Comparison of ENCODE assay signal across 8 mouse cellular contexts in the genomic region with DNA sequence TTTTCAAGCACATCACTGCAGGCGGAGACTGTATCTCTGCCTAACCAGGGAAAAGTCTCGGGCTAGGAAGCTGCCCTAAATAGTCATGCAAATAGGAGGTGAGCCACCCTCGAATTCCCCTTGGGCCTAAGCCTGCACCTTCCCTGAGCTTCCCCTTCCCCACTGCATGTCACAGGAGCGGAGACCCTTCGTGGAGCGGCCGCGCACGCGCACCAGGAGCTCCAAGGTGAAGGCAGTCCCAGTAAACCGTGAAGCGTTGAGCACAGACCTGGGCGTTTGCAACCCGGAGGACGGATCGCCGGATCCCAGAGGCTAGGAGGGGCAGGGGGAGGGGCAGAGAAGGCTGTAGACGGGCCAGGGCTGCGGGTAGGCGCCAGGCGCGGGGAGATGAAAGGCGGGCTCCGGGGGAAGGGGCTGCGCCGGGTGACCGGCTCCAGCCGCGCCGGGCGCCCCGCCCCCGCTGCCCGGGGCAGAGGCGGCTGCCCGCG. TPM values are rescaled to one million over a fixed set of nuclear protein-coding genes. Genes with fewer than 3 reads are reported as not detected.
DNase-seq lines count a peak whose midpoint lies in the region; ATAC-seq and TF ChIP-seq lines count a peak whose summit lies in the region.

No protein-coding gene starts in this region.

- no peaks in the 10 kb centered on the region for H3K9me3 ChIP-seq in lung, embryonic 14.5 days (ENCODE audit: low read depth, low read length)
- H3K9me3 ChIP-seq in forebrain, embryonic 10.5 days: no peaks in the 10 kb centered on the region; the same call in 1 of the 2 replicates
- no peaks in the 10 kb centered on the region for H3K9me3 ChIP-seq in intestine, postnatal 0 days (ENCODE audit: control insufficient read depth)
- H3K9me3 ChIP-seq in lung, embryonic 16.5 days (ENCODE audit: control insufficient read depth, low read length): no peaks in the 10 kb centered on the region
- H3K9me3 ChIP-seq in stomach, postnatal 0 days (ENCODE audit: control insufficient read depth, low read length): no peaks in the 10 kb centered on the region

- H3K4me2 ChIP-seq in lung, embryonic 14.5 days: peak overlapping the region; percentile 85
- H3K4me2 ChIP-seq in intestine, postnatal 0 days (replicated peaks; ENCODE audit: low read depth): peak overlapping the region; percentile 65
- H3K4me2 ChIP-seq in lung, embryonic 16.5 days (ENCODE audit: low read depth, low read length): peak overlapping the region; percentile 93
- peak overlapping the region; percentile 68 for H3K4me2 ChIP-seq in stomach, postnatal 0 days (replicated peaks; ENCODE audit: low read depth)

- TF ChIP-seq POLR2A in lung, adult 2 months (IDR thresholded peaks at IDR 0.05; ENCODE audit: borderline replicate concordance, extremely low read depth, low read depth, low read length): no peak

- peaks cover 69% of the 10 kb centered on the region for H3K27me3 ChIP-seq in lung, embryonic 14.5 days (ENCODE audit: insufficient read depth, low read length)
- H3K27me3 ChIP-seq in forebrain, embryonic 10.5 days (ENCODE audit: poor library complexity, severe bottlenecking): peaks cover 97% of the 10 kb centered on the region
- peaks cover 73% of the 10 kb centered on the region for H3K27me3 ChIP-seq in intestine, postnatal 0 days (replicated peaks; ENCODE audit: control insufficient read depth, insufficient read depth, low read length)
- H3K27me3 ChIP-seq in lung, embryonic 16.5 days (ENCODE audit: control insufficient read depth, insufficient read depth, low read depth, low read length): peaks cover 69% of the 10 kb centered on the region
- H3K27me3 ChIP-seq in stomach, postnatal 0 days (ENCODE audit: control insufficient read depth, insufficient read depth, low read length): peaks cover 15% of the 10 kb centered on the region

- 0 out of 2 replicates have a peak overlapping the region, but pooled peaks have one; percentile 24 for H3K9ac ChIP-seq in lung, embryonic 14.5 days
- no peak overlapping the region for H3K9ac ChIP-seq in intestine, postnatal 0 days (ENCODE audit: low read depth, low read length)
- H3K9ac ChIP-seq in lung, embryonic 16.5 days (ENCODE audit: low read length): peak overlapping the region; percentile 49
- H3K9ac ChIP-seq in stomach, postnatal 0 days (ENCODE audit: low read length): 0 out of 2 replicates have a peak overlapping the region, but pooled peaks have one; percentile 41

- no peaks in the 10 kb centered on the region for H3K4me1 ChIP-seq in lung, embryonic 14.5 days (ENCODE audit: insufficient read depth)
- no peaks in the 10 kb centered on the region for H3K4me1 ChIP-seq in lung, adult 2 months (ENCODE audit: control insufficient read depth, insufficient read depth, low read length)
- peaks cover 55% of the 10 kb centered on the region for H3K4me1 ChIP-seq in forebrain, embryonic 10.5 days
- H3K4me1 ChIP-seq in intestine, postnatal 0 days (replicated peaks; ENCODE audit: control insufficient read depth, insufficient read depth, low read length): no peaks in the 10 kb centered on the region
- H3K4me1 ChIP-seq in lung, embryonic 16.5 days (replicated peaks; ENCODE audit: control insufficient read depth, insufficient read depth, low read length): peaks cover 15% of the 10 kb centered on the region; the same call in 1 of the 2 replicates
- peaks cover 2% of the 10 kb centered on the region; the same call in 1 of the 2 replicates for H3K4me1 ChIP-seq in stomach, postnatal 0 days (replicated peaks; ENCODE audit: control insufficient read depth, insufficient read depth)

- ATAC-seq in lung, embryonic 14.5 days (ENCODE audit: insufficient read depth): peak; percentile 74; the same call in 1 of the 2 replicates
- no peak for ATAC-seq in intestine, postnatal 0 days
- peak; percentile 51 for ATAC-seq in lung, embryonic 16.5 days (ENCODE audit: low read depth)
- ATAC-seq in stomach, postnatal 0 days (ENCODE audit: low FRiP score, low TSS enrichment): peak; percentile 45

- no peak for TF ChIP-seq EP300 in stomach, postnatal 0 days (optimal IDR thresholded peaks at IDR 0.05)

- DNase-seq in lung, embryonic 14.5 days: peak; percentile 56
- no peak for DNase-seq in lung, adult 2 months
- DNase-seq in forebrain, embryonic 10.5 days (ENCODE audit: extremely low spot score, low spot score): peak; percentile 84
- DNase-seq in stomach, postnatal 0 days (ENCODE audit: low spot score): peak; percentile 54
- no peak for DNase-seq in left cerebral cortex, adult 8-10 months (ENCODE audit: low spot score in 2 of 2)
- no peak for DNase-seq in spleen, postnatal 14 days (ENCODE audit: low spot score in 2 of 2)

- under 1% methylated on average over 37 of the region's 37 CpGs for WGBS in lung, embryonic 14.5 days
- 1% methylated on average over 37 of the region's 37 CpGs for WGBS in lung, adult 2 months
- under 1% methylated on average over 37 of the region's 37 CpGs for WGBS in forebrain, embryonic 10.5 days
- under 1% methylated on average over 33 of the region's 37 CpGs for WGBS in intestine, postnatal 0 days
- under 1% methylated on average over 37 of the region's 37 CpGs for WGBS in lung, embryonic 16.5 days
- WGBS in stomach, postnatal 0 days: 1% methylated on average over 37 of the region's 37 CpGs

- no peak overlapping the region for H3K27ac ChIP-seq in lung, embryonic 14.5 days (ENCODE audit: low read depth)
- H3K27ac ChIP-seq in forebrain, embryonic 10.5 days: peak overlapping the region; percentile 72
- no peak overlapping the region for H3K27ac ChIP-seq in intestine, postnatal 0 days (ENCODE audit: low read depth, low read length)
- no peak overlapping the region for H3K27ac ChIP-seq in lung, embryonic 16.5 days (ENCODE audit: low read length)
- H3K27ac ChIP-seq in stomach, postnatal 0 days (replicated peaks): no peak overlapping the region

- no peaks in the 10 kb centered on the region for H3K36me3 ChIP-seq in lung, embryonic 14.5 days (ENCODE audit: insufficient read depth)
- no peaks in the 10 kb centered on the region for H3K36me3 ChIP-seq in forebrain, embryonic 10.5 days (replicated peaks)
- no peaks in the 10 kb centered on the region for H3K36me3 ChIP-seq in intestine, postnatal 0 days (ENCODE audit: control insufficient read depth, insufficient read depth)
- no peaks in the 10 kb centered on the region for H3K36me3 ChIP-seq in lung, embryonic 16.5 days (ENCODE audit: control insufficient read depth, insufficient read depth, low read length)
- no peaks in the 10 kb centered on the region for H3K36me3 ChIP-seq in stomach, postnatal 0 days (ENCODE audit: control insufficient read depth, insufficient read depth, low read length)

- TF ChIP-seq CTCF in lung, embryonic 14.5 days (IDR thresholded peaks at IDR 0.05; ENCODE audit: low read depth): no peak
- TF ChIP-seq CTCF in lung, adult 2 months (IDR thresholded peaks at IDR 0.05; ENCODE audit: insufficient read depth, low read length): no peak
- no peak for TF ChIP-seq CTCF in intestine, postnatal 0 days (IDR thresholded peaks at IDR 0.05; ENCODE audit: low read depth)
- no peak for TF ChIP-seq CTCF in stomach, postnatal 0 days (IDR thresholded peaks at IDR 0.05; ENCODE audit: low read depth)

- H3K4me3 ChIP-seq in lung, embryonic 14.5 days (ENCODE audit: low read depth, low read length): peak overlapping the region; percentile 47
- no peak overlapping the region for H3K4me3 ChIP-seq in lung, adult 2 months (replicated peaks; ENCODE audit: extremely low read depth, low read depth, low read length)
- peak overlapping the region; percentile 56 for H3K4me3 ChIP-seq in forebrain, embryonic 10.5 days
- peak overlapping the region; percentile 32 for H3K4me3 ChIP-seq in intestine, postnatal 0 days (ENCODE audit: low read depth, low read length)
- H3K4me3 ChIP-seq in lung, embryonic 16.5 days (ENCODE audit: low read length): peak overlapping the region; percentile 56
- H3K4me3 ChIP-seq in stomach, postnatal 0 days (ENCODE audit: low read depth, low read length): peak overlapping the region; percentile 40

RNA-seq across cellular contexts. Expression of a gene that starts 2.9 kb away (rescaled TPM):
- polyA plus RNA-seq in lung, embryonic 14.5 days (2014; fragmentation: Nextera tagmentation; extraction: Ambion mirVana): 0.61 and 0.78 TPM in 2 replicates
- polyA plus RNA-seq in lung, adult 2 months (2012; rRNA removed): not detected in 2 replicates
- polyA plus RNA-seq in forebrain, embryonic 10.5 days (2016; fragmentation: Nextera tagmentation; extraction: Ambion mirVana): 17.3 and 19.7 TPM in 2 replicates
- not detected in 2 replicates for polyA plus RNA-seq in intestine, postnatal 0 days (2015; fragmentation: Nextera tagmentation; extraction: Ambion mirVana)
- 0.33 and 0.50 TPM in 2 replicates for polyA plus RNA-seq in lung, embryonic 16.5 days (2015; fragmentation: Nextera tagmentation; extraction: Ambion mirVana)
- 2.0 and 2.3 TPM in 2 replicates for polyA plus RNA-seq in stomach, postnatal 0 days (2015; fragmentation: Nextera tagmentation; extraction: Ambion mirVana)
- under 1 TPM in 3 of 4 experiments, not detected in 1; 0.25 to 0.34 (median 0.26) TPM for total RNA-seq in left cerebral cortex, adult 8-10 months (2022)

Comparison
In these comparisons a context has a peak if more than half of its experiments do, and no peak if none do; other contexts are left out.
1. DNase-seq: peak in lung, embryonic 14.5 days (single experiment), forebrain, embryonic 10.5 days (single experiment) and stomach, postnatal 0 days (single experiment); none in lung, adult 2 months (single experiment), left cerebral cortex, adult 8-10 months (0 of 2) and spleen, postnatal 14 days (0 of 2).
2. Peak in every context shown above with its lines, with median percentiles within 50 percentile points of each other: H3K4me2 ChIP-seq.